Mouse (Mus musculus) MEL (cell line): ENCODE measurements around the gene Cog6. TPM values are rescaled to one million over a fixed set of nuclear protein-coding genes. Genes with fewer than 3 reads are reported as not detected.

ENCODE experiments used
- DNase-seq: peaks from one replicate; pipeline ENCODE4 v3.0.0; 2011; ENCODE audit warnings: low read depth, low spot score
- H3K27ac ChIP-seq: 2 replicates; pipeline ENCODE4 v1.5.1; 2012; ENCODE audit warnings: low read depth, mild to moderate bottlenecking, control low read depth, low read length, moderate library complexity; ENCODE audit not compliant: control insufficient read depth
- H3K27me3 ChIP-seq, 2 experiments: fragments of 150-350 bp in 1 of 2; sonication (generic) in 1 of 2; 2 replicates each; pipeline ENCODE4 v1.6.1; 2012; ENCODE audit warnings: low read length in 2 of 2, mild to moderate bottlenecking in 2 of 2, improper control_type of control experiment in 1 of 2, moderate library complexity in 1 of 2; ENCODE audit not compliant: insufficient read depth in 2 of 2, control insufficient read depth in 1 of 2
- H3K36me3 ChIP-seq, 2 experiments: 2 replicates each; pipeline ENCODE4 v1.6.1; 2012 to 2014; ENCODE audit warnings: low read length in 2 of 2, improper control_type of control experiment in 1 of 2, inconsistent platforms in 1 of 2, mild to moderate bottlenecking in 1 of 2; ENCODE audit not compliant: insufficient read depth in 2 of 2, control insufficient read depth in 1 of 2
- H3K4me1 ChIP-seq, 2 experiments: fragments of 150-350 bp in 1 of 2; sonication (generic) in 1 of 2; 2 replicates each; pipeline ENCODE4 v1.6.1; 2012; ENCODE audit warnings: low read length in 2 of 2, improper control_type of control experiment in 1 of 2, mild to moderate bottlenecking in 1 of 2; ENCODE audit not compliant: insufficient read depth in 2 of 2, control insufficient read depth in 1 of 2
- H3K4me3 ChIP-seq, 2 experiments: fragments of 150-350 bp in 1 of 2; sonication (generic) in 1 of 2; 2 replicates each; pipeline ENCODE4 v1.5.1; 2012; ENCODE audit warnings: low read depth in 2 of 2, low read length in 2 of 2, mild to moderate bottlenecking in 2 of 2, moderate library complexity in 2 of 2, control low read depth in 1 of 2, improper control_type of control experiment in 1 of 2; ENCODE audit not compliant: control insufficient read depth in 1 of 2, insufficient read depth in 1 of 2
- H3K79me2 ChIP-seq: 2 replicates; pipeline ENCODE4 v1.6.1; 2012; ENCODE audit warnings: mild to moderate bottlenecking, low read length, moderate library complexity; ENCODE audit not compliant: control insufficient read depth, poor library complexity, insufficient read depth
- H3K9ac ChIP-seq: 2 replicates; pipeline ENCODE4 v1.6.1; 2012; ENCODE audit warnings: low read depth, mild to moderate bottlenecking, control low read depth, low read length, moderate library complexity; ENCODE audit not compliant: control insufficient read depth, poor library complexity, severe bottlenecking
- H3K9me3 ChIP-seq: fragments of 150-350 bp; sonication (generic); replicated peaks from 2 replicates; pipeline ENCODE4 v1.6.1; 2012; ENCODE audit warnings: mild to moderate bottlenecking, low read length, improper control_type of control experiment, moderate library complexity; ENCODE audit not compliant: insufficient read depth
- BHLHE40 ChIP-seq: IDR thresholded peaks from 2 replicates; pipeline ENCODE4 v1.6.1; 2012; ENCODE audit warnings: low read depth, mild to moderate bottlenecking, inconsistent platforms, low read length, improper control_type of control experiment, borderline replicate concordance
- ELF1 ChIP-seq: IDR thresholded peaks from 2 replicates; pipeline ENCODE4 v1.6.1; 2014; ENCODE audit warnings: low read depth, mild to moderate bottlenecking, inconsistent platforms, low read length, improper control_type of control experiment, moderate library complexity
- HCFC1 ChIP-seq: IDR thresholded peaks from 2 replicates; pipeline ENCODE4 v1.6.1; 2012; ENCODE audit warnings: low read depth, mild to moderate bottlenecking, inconsistent platforms, low read length, improper control_type of control experiment, moderate library complexity
- JUND ChIP-seq: IDR thresholded peaks from 2 replicates; pipeline ENCODE4 v1.6.1; 2011; ENCODE audit warnings: low read depth, mild to moderate bottlenecking, improper control_type of control experiment, low read length
- KAT2A ChIP-seq: conservative IDR thresholded peaks from 2 replicates; pipeline ENCODE4 v1.6.1; 2012; ENCODE audit warnings: low read depth, low read length, improper control_type of control experiment, inconsistent platforms
- MAX ChIP-seq: IDR thresholded peaks from 2 replicates; pipeline ENCODE4 v1.6.1; 2011; ENCODE audit warnings: low read length, improper control_type of control experiment
- POLR2AphosphoS5 ChIP-seq: IDR thresholded peaks from 2 replicates; pipeline ENCODE4 v1.6.1; 2012; ENCODE audit warnings: low read depth, borderline replicate concordance, mild to moderate bottlenecking, inconsistent platforms, low read length, moderate library complexity, mixed read lengths
- RAD21 ChIP-seq: IDR thresholded peaks from 2 replicates; pipeline ENCODE4 v1.6.1; 2011; ENCODE audit warnings: mild to moderate bottlenecking, low read depth, low read length, improper control_type of control experiment
- SMC3 ChIP-seq: IDR thresholded peaks from 2 replicates; pipeline ENCODE4 v1.6.1; 2011; ENCODE audit warnings: low read depth, low read length, improper control_type of control experiment
- UBTF ChIP-seq: IDR thresholded peaks from 2 replicates; pipeline ENCODE4 v1.6.1; 2012; ENCODE audit warnings: low read depth, mild to moderate bottlenecking, inconsistent platforms, low read length, improper control_type of control experiment, moderate library complexity, borderline replicate concordance; ENCODE audit not compliant: insufficient read depth
- USF1 ChIP-seq: IDR thresholded peaks from 2 replicates; pipeline ENCODE4 v1.6.1; 2014; ENCODE audit warnings: low read depth, mild to moderate bottlenecking, inconsistent platforms, low read length, improper control_type of control experiment, moderate library complexity
- USF2 ChIP-seq, 2 experiments: IDR thresholded peaks; 2 replicates each; pipeline ENCODE4 v1.6.1; 2011 to 2012; ENCODE audit warnings: improper control_type of control experiment in 2 of 2, low read length in 2 of 2, borderline replicate concordance in 1 of 2, inconsistent platforms in 1 of 2, low read depth in 1 of 2, mild to moderate bottlenecking in 1 of 2; ENCODE audit not compliant: insufficient read depth in 1 of 2
- ZC3H11A ChIP-seq: IDR thresholded peaks from 2 replicates; pipeline ENCODE4 v1.6.1; 2012; ENCODE audit warnings: low read depth, mild to moderate bottlenecking, inconsistent platforms, low read length, improper control_type of control experiment
- polyA plus RNA-seq, 2 experiments: library from polyadenylated mRNA; stranded (reverse) in 1 of 2; unstranded in 1 of 2; fragments of >175 nt in 1 of 2; fragments of >200 nt in 1 of 2; gene quantifications; 2 replicates each; pipeline versions ENCODE4 v1.2.1 to v1.2.4; 2012; ENCODE audit warnings: low replicate concordance in 2 of 2, low read depth in 1 of 2; ENCODE audit not compliant: insufficient read length in 2 of 2, insufficient read depth in 1 of 2, missing spikeins in 1 of 2
- total RNA-seq: library from RNA; depleted of rRNA; stranded (reverse); fragments of 300-350 nt; gene quantifications from 2 replicates; pipeline ENCODE4 v1.2.3, GENCODE M21; 2012

Gene Cog6
- total and polyA plus RNA-seq, 3 experiments: 15.6 to 21.6 TPM; not detected in 1

DNA sequence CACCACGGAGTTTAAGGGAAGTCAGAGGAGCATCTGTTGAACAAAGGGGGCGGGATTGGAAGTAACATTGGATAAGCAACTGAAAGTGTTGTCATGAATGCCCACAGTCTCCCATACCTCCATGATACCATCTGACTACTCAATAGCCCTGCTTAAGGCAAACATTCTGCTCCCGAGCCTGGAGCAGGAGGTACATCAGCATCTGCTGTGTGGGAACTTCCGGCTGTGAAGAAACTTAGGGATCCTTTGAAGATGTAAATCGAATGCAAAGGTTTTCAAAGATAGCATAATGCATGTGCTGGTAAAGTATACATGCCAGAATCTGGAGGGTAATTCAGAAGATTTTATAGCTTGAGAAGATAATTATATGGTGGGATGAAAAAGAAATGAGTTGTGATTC, 21.9 kb upstream of the Cog6 start:
- Histone ChIP-seq H3K27ac (no peak overlapping the region), H3K27me3 (no peaks in the 10 kb centered on the region; a peak in 1 of 4 replicates), H3K36me3 (no peaks in the 10 kb centered on the region), H3K4me1 (no peaks in the 10 kb centered on the region), H3K9me3 (no peaks in the 10 kb centered on the region), H3K4me3 (no peak overlapping the region), H3K79me2 (no peaks in the 10 kb centered on the region), H3K9ac (no peak overlapping the region)
- no peak for TF ChIP-seq ELF1
- no peak for DNase-seq

DNA sequence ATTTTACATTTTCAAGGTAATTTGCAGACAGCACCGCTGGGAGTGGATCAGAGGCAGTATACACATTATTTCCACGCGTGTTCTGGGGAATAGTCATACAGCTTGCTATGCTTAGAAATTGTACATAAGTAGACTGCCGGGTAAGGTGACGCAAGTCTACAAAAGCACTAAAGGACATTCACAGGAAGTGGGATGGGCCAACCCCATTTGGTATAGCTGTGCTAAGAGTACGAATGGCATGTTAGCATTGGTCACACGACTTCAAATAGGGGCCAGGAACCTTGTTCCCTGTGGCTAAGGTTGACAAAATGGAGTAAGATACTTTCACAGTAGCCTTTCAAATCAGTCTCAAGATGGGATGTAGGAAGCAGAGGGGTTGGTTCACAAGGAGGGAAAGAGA, 19.9 kb upstream of the Cog6 start:
- Histone ChIP-seq H3K4me1 (peaks cover 0 to 13% of the 10 kb centered on the region in 2 experiments; a peak in 2 of 4 replicates), H3K9ac (no peak overlapping the region), H3K36me3 (peaks cover 0 to 3% of the 10 kb centered on the region in 2 experiments; a peak in 2 of 4 replicates), H3K27ac (no peak overlapping the region), H3K27me3 (no peaks in the 10 kb centered on the region; a peak in 1 of 4 replicates), H3K4me3 (no peak overlapping the region), H3K79me2 (no peaks in the 10 kb centered on the region)
- no peak for DNase-seq
- TF ChIP-seq USF1 (no peak), SMC3 (no peak), BHLHE40 (no peak), UBTF (no peak), USF2 (IDR thresholded peaks at IDR 0.05; ENCODE audit: borderline replicate concordance in 1 of 2, insufficient read depth in 1 of 2, low read depth in 1 of 2, low read length in 2 of 2) (no peak), POLR2AphosphoS5 (no peak), MAX (no peak), ZC3H11A (no peak), HCFC1 (no peak), KAT2A (no peak)
- TF ChIP-seq, all 39 proteins: peak for 0
- H3K9me3 ChIP-seq: no peaks in the 10 kb centered on the region

DNA sequence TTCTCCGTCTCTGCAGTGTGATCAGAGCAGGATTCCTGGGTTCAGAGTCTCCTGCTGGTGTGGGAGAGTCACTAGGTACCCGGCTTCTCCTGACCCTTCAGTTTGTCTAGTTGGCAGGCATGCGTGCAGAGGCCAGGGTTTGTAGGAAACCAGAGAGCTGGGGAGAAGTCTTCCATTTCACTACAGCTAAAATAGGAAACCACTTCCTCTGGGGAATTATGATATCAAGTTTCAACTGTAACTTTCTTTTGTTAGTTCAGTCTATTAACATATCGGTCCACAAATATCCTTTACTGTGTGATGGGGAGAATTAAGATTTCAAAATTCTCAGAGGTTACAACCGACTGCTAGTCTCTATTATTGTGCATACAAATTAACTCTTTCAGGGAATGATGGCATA, 19.0 kb upstream of the Cog6 start:
- no peak overlapping the region for H3K9ac ChIP-seq
- DNase-seq: no peak
- no peaks in the 10 kb centered on the region; a peak in 1 of 4 replicates for H3K27me3 ChIP-seq
- no peaks in the 10 kb centered on the region for H3K79me2 ChIP-seq
- no peaks in the 10 kb centered on the region for H3K9me3 ChIP-seq
- no peak for TF ChIP-seq SMC3
- TF ChIP-seq USF2 (IDR thresholded peaks at IDR 0.05; ENCODE audit: borderline replicate concordance in 1 of 2, insufficient read depth in 1 of 2, low read depth in 1 of 2, low read length in 2 of 2): no peak
- TF ChIP-seq JUND: no peak
- TF ChIP-seq RAD21: no peak
- H3K36me3 ChIP-seq: peaks cover 0 to 3% of the 10 kb centered on the region in 2 experiments; a peak in 2 of 4 replicates
- H3K4me3 ChIP-seq: no peak overlapping the region
- H3K27ac ChIP-seq: no peak overlapping the region
- H3K4me1 ChIP-seq: peaks cover 0 to 18% of the 10 kb centered on the region in 2 experiments; a peak in 2 of 4 replicates
